Mouse (Mus musculus) ZHBTc4 (cell line): ENCODE measurements around the gene Ces1c.

Source experiments
- DNase-seq: peaks from one replicate; pipeline ENCODE4 v3.0.0-alpha.2; 2011; ENCODE audit warnings: low read depth, low spot score

Ces1c gene

GRCm38 (mm10) chr8:93131233-93131980, at the start of gene Ces1c:
Gene Ces1c, minus strand, starts transcription at chr8:93131283.
- no peak for DNase-seq

- DNase-seq = no peak
These were observed 49.6 kb upstream of the Ces1c start for GRCm38 (mm10) chr8:93180581-93181129.

GRCm38 (mm10) chr8:93176593-93176992, 45.5 kb upstream of the Ces1c start:
- peak; percentile 49 for DNase-seq

GRCm38 (mm10) chr8:93174554-93174953, 43.5 kb upstream of the Ces1c start:
- no peak for DNase-seq

- peak; percentile 2 for DNase-seq
These were observed 40.9 kb upstream of the Ces1c start for GRCm38 (mm10) chr8:93171846-93172590.

GRCm38 (mm10) chr8:93163363-93163762, 32.3 kb upstream of the Ces1c start:
- no peak for DNase-seq

GRCm38 (mm10) chr8:93151401-93151800, 20.3 kb upstream of the Ces1c start:
- DNase-seq = no peak

- no peak for DNase-seq
These were observed 16.2 kb upstream of the Ces1c start for GRCm38 (mm10) chr8:93147331-93147730.

- peak; percentile 75 for DNase-seq
These were observed 9.6 kb upstream of the Ces1c start for GRCm38 (mm10) chr8:93140696-93141095.

- DNase-seq = no peak
These were observed 1.1 kb upstream of the Ces1c start for GRCm38 (mm10) chr8:93132196-93132595.

GRCm38 (mm10) chr8:93126476-93126875, 4.6 kb downstream of the Ces1c start:
- no peak for DNase-seq

GRCm38 (mm10) chr8:93122005-93122404, 9.1 kb downstream of the Ces1c start:
- DNase-seq = no peak

GRCm38 (mm10) chr8:93095376-93095775, 35.7 kb downstream of the Ces1c start:
- peak; percentile 38 for DNase-seq

- DNase-seq = peak; percentile 75
These were observed 39.8 kb downstream of the Ces1c start for GRCm38 (mm10) chr8:93091324-93091723.

- no peak for DNase-seq
These were observed 42.4 kb downstream of the Ces1c start for GRCm38 (mm10) chr8:93088686-93089122.

GRCm38 (mm10) chr8:93088193-93088592, 42.9 kb downstream of the Ces1c start:
- no peak for DNase-seq

- no peak for DNase-seq
These were observed 51.2 kb downstream of the Ces1c start, which contains the start of gene Ces1b for GRCm38 (mm10) chr8:93079887-93080286. Gene Ces1b, minus strand, starts transcription at chr8:93080017.

- no peak for DNase-seq
These were observed 55.8 kb downstream of the Ces1c start for GRCm38 (mm10) chr8:93075251-93075650.

- peak; percentile 43 for DNase-seq
These were observed 67.5 kb downstream of the Ces1c start for GRCm38 (mm10) chr8:93063416-93064117.

- peak; percentile 51 for DNase-seq
These were observed 71.9 kb downstream of the Ces1c start for GRCm38 (mm10) chr8:93059185-93059584.

GRCm38 (mm10) chr8:93055238-93055637, 75.8 kb downstream of the Ces1c start:
- DNase-seq = no peak
